ENCODE assay signal across 23 mouse cellular contexts in the genomic region with DNA sequence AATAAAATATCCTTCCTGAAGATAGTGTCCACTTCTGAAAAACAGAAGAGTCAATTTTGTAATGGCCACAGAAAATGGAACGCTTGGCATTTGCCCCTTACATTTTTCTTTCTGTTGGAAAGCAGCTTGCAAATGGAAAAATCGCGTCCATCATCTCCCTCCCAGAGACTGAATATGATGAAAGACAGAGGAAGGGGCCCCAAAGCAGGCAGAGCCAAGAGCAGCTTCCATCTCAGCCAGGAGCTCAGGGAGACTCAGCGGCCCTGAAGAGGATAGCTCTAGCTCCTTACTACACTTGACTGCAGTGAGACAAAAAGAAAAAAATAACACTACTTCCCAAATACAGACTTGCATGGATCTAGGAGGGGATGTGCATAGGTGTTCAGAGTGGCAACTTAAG.
A peak's percentile ranks its signal among the peaks of the same experiment; 100 is the strongest.
DNase-seq lines count a peak whose midpoint lies in the region; ATAC-seq lines count a peak whose summit lies in the region.
"Had no signal": no experiment of that assay in that cellular context is flagged by ENCODE, and none has a peak within 500 bp of the region (broad histone marks: within the 10 kb centered on the region; RNA-seq: fewer than 3 reads in every experiment).

No protein-coding gene starts in this region.

- H3K4me3 ChIP-seq in heart, embryonic 13.5 days: no peak overlapping the region
- no peak overlapping the region for H3K4me3 ChIP-seq in intestine, embryonic 15.5 days (replicated peaks)
- H3K4me3 ChIP-seq in intestine, embryonic 16.5 days (ENCODE audit: low read length): no peak overlapping the region
- no peak overlapping the region for H3K4me3 ChIP-seq in lung, embryonic 15.5 days
- no peak overlapping the region for H3K4me3 ChIP-seq in stomach, embryonic 16.5 days (replicated peaks; ENCODE audit: low read length)
- H3K4me3 ChIP-seq: embryonic facial prominence, embryonic 10.5 days; forebrain, embryonic 13.5 days; gastrocnemius, adult 2 months; hindbrain, embryonic 12.5 days had no signal

- no peak overlapping the region for H3K4me2 ChIP-seq in heart, embryonic 13.5 days
- H3K4me2 ChIP-seq in intestine, embryonic 15.5 days (replicated peaks): peak overlapping the region; percentile 14; the same call in 1 of the 2 replicates
- no peak overlapping the region for H3K4me2 ChIP-seq in intestine, embryonic 16.5 days (ENCODE audit: low read depth, low read length)
- peak overlapping the region; percentile 25; the same call in 1 of the 2 replicates for H3K4me2 ChIP-seq in lung, embryonic 15.5 days
- peak overlapping the region; percentile 7 for H3K4me2 ChIP-seq in stomach, embryonic 16.5 days (ENCODE audit: low read depth, low read length)
- H3K4me2 ChIP-seq: forebrain, embryonic 13.5 days; heart, embryonic 11.5 days; hindbrain, embryonic 12.5 days had no signal

- no peak for ATAC-seq in heart, embryonic 13.5 days (ENCODE audit: extremely low read depth, insufficient number of reproducible peaks, low FRiP score, low TSS enrichment)
- ATAC-seq in intestine, embryonic 15.5 days: no peak
- ATAC-seq in intestine, embryonic 16.5 days: no peak
- ATAC-seq in lung, embryonic 15.5 days (ENCODE audit: borderline replicate concordance, extremely low read depth, low FRiP score, low TSS enrichment): peak; percentile 58; the same call in 1 of the 2 replicates
- ATAC-seq in stomach, embryonic 16.5 days (ENCODE audit: insufficient read depth, low FRiP score): 0 out of 2 replicates have a peak, but pooled peaks have one; percentile 74
- ATAC-seq: CD4-positive, CD25-positive, alpha-beta regulatory T cell, adult 4 months; forebrain, embryonic 13.5 days had no signal

- no peaks in the 10 kb centered on the region for H3K9me3 ChIP-seq in heart, embryonic 13.5 days
- H3K9me3 ChIP-seq in intestine, embryonic 15.5 days: no peaks in the 10 kb centered on the region
- H3K9me3 ChIP-seq in intestine, embryonic 16.5 days (ENCODE audit: control insufficient read depth, low read length): no peaks in the 10 kb centered on the region
- no peaks in the 10 kb centered on the region for H3K9me3 ChIP-seq in lung, embryonic 15.5 days
- H3K9me3 ChIP-seq in stomach, embryonic 16.5 days (replicated peaks; ENCODE audit: control insufficient read depth, low read length): no peaks in the 10 kb centered on the region
- H3K9me3 ChIP-seq: embryonic facial prominence, embryonic 10.5 days; forebrain, embryonic 13.5 days; G1E; hindbrain, embryonic 12.5 days had no signal

- H3K27ac ChIP-seq in heart, embryonic 13.5 days (replicated peaks): peak overlapping the region; percentile 48; the same call in 1 of the 2 replicates
- 0 out of 2 replicates have a peak overlapping the region, but pooled peaks have one; percentile 23 for H3K27ac ChIP-seq in intestine, embryonic 15.5 days
- no peak overlapping the region for H3K27ac ChIP-seq in intestine, embryonic 16.5 days (ENCODE audit: low read length)
- H3K27ac ChIP-seq in lung, embryonic 15.5 days: peak overlapping the region; percentile 83
- H3K27ac ChIP-seq in stomach, embryonic 16.5 days (ENCODE audit: low read length): peak overlapping the region; percentile 30
- H3K27ac ChIP-seq: embryonic facial prominence, embryonic 10.5 days; forebrain, embryonic 13.5 days; gastrocnemius, adult 2 months; hindbrain, embryonic 12.5 days had no signal

- H3K36me3 ChIP-seq in heart, embryonic 13.5 days: no peaks in the 10 kb centered on the region
- H3K36me3 ChIP-seq in intestine, embryonic 15.5 days: no peaks in the 10 kb centered on the region
- H3K36me3 ChIP-seq in intestine, embryonic 16.5 days (ENCODE audit: control insufficient read depth, insufficient read depth, low read length): no peaks in the 10 kb centered on the region
- H3K36me3 ChIP-seq in lung, embryonic 15.5 days: no peaks in the 10 kb centered on the region
- H3K36me3 ChIP-seq in stomach, embryonic 16.5 days (ENCODE audit: control insufficient read depth, insufficient read depth, low read length): no peaks in the 10 kb centered on the region
- H3K36me3 ChIP-seq: embryonic facial prominence, embryonic 10.5 days; hindbrain, embryonic 12.5 days had no signal

- H3K27me3 ChIP-seq in heart, embryonic 13.5 days (replicated peaks): no peaks in the 10 kb centered on the region
- no peaks in the 10 kb centered on the region for H3K27me3 ChIP-seq in intestine, embryonic 15.5 days (replicated peaks)
- H3K27me3 ChIP-seq in intestine, embryonic 16.5 days (replicated peaks; ENCODE audit: control insufficient read depth, insufficient read depth, low read length): no peaks in the 10 kb centered on the region
- H3K27me3 ChIP-seq in lung, embryonic 15.5 days: no peaks in the 10 kb centered on the region
- H3K27me3 ChIP-seq in stomach, embryonic 16.5 days (ENCODE audit: control insufficient read depth, insufficient read depth, low read length): no peaks in the 10 kb centered on the region
- H3K27me3 ChIP-seq: forebrain, embryonic 13.5 days; hindbrain, embryonic 12.5 days had no signal

- no peak for DNase-seq in heart, adult 11 months
- no peak for DNase-seq in lung, postnatal 10 days
- no peak for DNase-seq in urinary bladder, postnatal 36 days (ENCODE audit: low spot score in 2 of 2)
- DNase-seq: adrenal gland, adult 8-10 months; adrenal gland, postnatal 36 days; B cell, adult 2 months; cerebellum, adult 2 months; cerebellum, postnatal 10 days; gastrocnemius, adult 2 months; gastrocnemius, postnatal 25 days; heart, postnatal 10 days; heart, postnatal 4 days had no signal

- H3K9ac ChIP-seq in heart, embryonic 13.5 days: no peak overlapping the region
- no peak overlapping the region for H3K9ac ChIP-seq in intestine, embryonic 15.5 days
- no peak overlapping the region for H3K9ac ChIP-seq in intestine, embryonic 16.5 days (ENCODE audit: low read depth, low read length)
- H3K9ac ChIP-seq in lung, embryonic 15.5 days: no peak overlapping the region
- no peak overlapping the region for H3K9ac ChIP-seq in stomach, embryonic 16.5 days (ENCODE audit: low read length)
- H3K9ac ChIP-seq: forebrain, embryonic 13.5 days; hindbrain, embryonic 12.5 days had no signal

- WGBS in heart, embryonic 13.5 days: 52% methylated on average over 4 of the region's 4 CpGs
- 53% methylated on average over 4 of the region's 4 CpGs for WGBS in intestine, embryonic 15.5 days
- 55% methylated on average over 4 of the region's 4 CpGs for WGBS in intestine, embryonic 16.5 days
- 24% methylated on average over 4 of the region's 4 CpGs for WGBS in lung, embryonic 15.5 days
- WGBS in stomach, embryonic 16.5 days: 44% methylated on average over 4 of the region's 4 CpGs

- peaks cover 34% of the 10 kb centered on the region for H3K4me1 ChIP-seq in heart, embryonic 13.5 days
- H3K4me1 ChIP-seq in intestine, embryonic 15.5 days (replicated peaks): no peaks in the 10 kb centered on the region
- peaks cover 15% of the 10 kb centered on the region; the same call in 1 of the 2 replicates for H3K4me1 ChIP-seq in intestine, embryonic 16.5 days (ENCODE audit: control insufficient read depth, insufficient read depth, low read length)
- peaks cover 42% of the 10 kb centered on the region for H3K4me1 ChIP-seq in lung, embryonic 15.5 days
- H3K4me1 ChIP-seq in stomach, embryonic 16.5 days (ENCODE audit: control insufficient read depth, insufficient read depth, low read length): peaks cover 17% of the 10 kb centered on the region
- H3K4me1 ChIP-seq: embryonic facial prominence, embryonic 10.5 days; forebrain, embryonic 13.5 days; hindbrain, embryonic 12.5 days had no signal

Comparison
In these comparisons a context has a peak if more than half of its experiments do, and no peak if none do; other contexts are left out.
1. H3K4me2 ChIP-seq: peak in intestine, embryonic 15.5 days (single experiment), lung, embryonic 15.5 days (single experiment) and stomach, embryonic 16.5 days (single experiment); none in heart, embryonic 13.5 days (single experiment) and intestine, embryonic 16.5 days (single experiment).
2. ATAC-seq: peak in lung, embryonic 15.5 days (single experiment) and stomach, embryonic 16.5 days (single experiment); none in heart, embryonic 13.5 days (single experiment), intestine, embryonic 15.5 days (single experiment) and intestine, embryonic 16.5 days (single experiment).